8 mouse cellular contexts compared by ENCODE assay signal in the genomic region with DNA sequence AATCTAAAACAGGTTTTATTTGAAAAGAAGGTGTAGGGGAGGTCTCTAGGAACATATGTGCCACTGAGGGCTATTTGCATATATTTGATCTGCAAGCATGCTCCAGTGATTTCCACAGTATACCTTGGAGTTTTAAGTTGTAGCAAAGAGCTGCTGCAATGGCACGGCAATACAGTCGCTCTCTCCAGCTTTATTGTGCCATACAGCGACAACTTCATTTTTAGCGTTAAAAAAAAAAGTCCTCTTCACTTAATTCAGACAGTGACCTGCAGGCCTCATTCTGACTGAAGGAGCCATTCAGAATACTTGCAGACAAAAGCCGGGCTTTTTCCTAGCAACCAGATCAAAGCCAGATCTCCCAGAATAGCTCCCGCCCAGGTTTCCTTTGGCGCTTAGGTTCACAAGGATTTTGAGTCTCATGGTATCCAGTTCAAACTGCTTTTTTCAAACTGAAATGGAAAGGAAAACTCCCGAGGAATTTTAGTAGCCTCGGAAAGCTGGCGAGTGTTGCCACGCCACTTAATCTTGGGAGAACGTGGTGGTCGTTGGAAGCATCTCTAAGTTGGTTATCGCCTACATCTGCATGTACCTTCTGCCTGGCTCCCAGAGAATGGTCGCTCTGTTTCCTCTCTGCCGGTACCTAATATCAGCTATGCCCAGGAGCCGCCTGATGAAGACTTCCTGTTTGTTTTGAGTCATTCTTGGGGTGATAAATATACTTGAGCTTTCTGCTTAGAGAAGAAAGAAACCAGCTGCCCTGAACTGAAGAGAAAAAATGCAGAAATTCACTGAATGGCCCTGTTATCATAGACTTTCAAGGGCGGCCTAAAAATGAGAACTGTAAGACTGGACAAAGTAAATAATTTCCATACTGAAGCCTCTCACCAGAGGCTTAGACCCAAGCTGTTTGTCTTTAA.
A peak's percentile ranks its signal among the peaks of the same experiment; 100 is the strongest.
DNase-seq lines count a peak whose midpoint lies in the region; ATAC-seq and TF ChIP-seq lines count a peak whose summit lies in the region.

No protein-coding gene starts in this region.

- TF ChIP-seq EP300 in liver, postnatal 0 days (IDR thresholded peaks at IDR 0.05; ENCODE audit: low read depth) = no peak

- no peak for TF ChIP-seq CTCF in liver, postnatal 0 days (IDR thresholded peaks at IDR 0.05; ENCODE audit: low read depth)

- H3K36me3 ChIP-seq in forebrain, embryonic 10.5 days (replicated peaks) = no peaks in the 10 kb centered on the region
- H3K36me3 ChIP-seq in intestine, embryonic 14.5 days (ENCODE audit: control insufficient read depth, insufficient read depth, low read length) = no peaks in the 10 kb centered on the region
- no peaks in the 10 kb centered on the region for H3K36me3 ChIP-seq in liver, postnatal 0 days (replicated peaks; ENCODE audit: insufficient read depth, low read length)
- H3K36me3 ChIP-seq in neural tube, embryonic 13.5 days = no peaks in the 10 kb centered on the region

- peak overlapping the region; percentile 34 for H3K4me3 ChIP-seq in forebrain, embryonic 10.5 days
- H3K4me3 ChIP-seq in intestine, embryonic 14.5 days (ENCODE audit: low read depth, low read length) = no peak overlapping the region
- 0 out of 2 replicates have a peak overlapping the region, but pooled peaks have one; percentile 6 for H3K4me3 ChIP-seq in liver, postnatal 0 days (ENCODE audit: low read depth, low read length)
- H3K4me3 ChIP-seq in neural tube, embryonic 13.5 days = peak overlapping the region; percentile 15

- peak; percentile 10 to 12 for DNase-seq in cerebellum, postnatal 10 days
- DNase-seq in cerebellum, adult 11 months = no peak
- DNase-seq in forebrain, embryonic 10.5 days (ENCODE audit: extremely low spot score, low spot score) = peak; percentile 47
- peak; percentile 54 for DNase-seq in intestine, embryonic 14.5 days (ENCODE audit: low spot score)
- no peak for DNase-seq in liver, postnatal 0 days
- DNase-seq in spleen, postnatal 14 days (ENCODE audit: low spot score in 2 of 2) = no peak
- no peak for DNase-seq in urinary bladder, adult 2 months (ENCODE audit: low spot score)

- peak overlapping the region; percentile 87 for H3K27ac ChIP-seq in forebrain, embryonic 10.5 days
- H3K27ac ChIP-seq in intestine, embryonic 14.5 days (ENCODE audit: low read depth) = peak overlapping the region; percentile 64
- no peak overlapping the region; the same call in 1 of the 2 replicates for H3K27ac ChIP-seq in liver, postnatal 0 days (ENCODE audit: low read depth)
- H3K27ac ChIP-seq in neural tube, embryonic 13.5 days (replicated peaks) = peak overlapping the region; percentile 24

- H3K27me3 ChIP-seq in forebrain, embryonic 10.5 days (ENCODE audit: poor library complexity, severe bottlenecking) = no peaks in the 10 kb centered on the region
- H3K27me3 ChIP-seq in intestine, embryonic 14.5 days (replicated peaks; ENCODE audit: control insufficient read depth, insufficient read depth, low read length) = no peaks in the 10 kb centered on the region
- H3K27me3 ChIP-seq in liver, postnatal 0 days (ENCODE audit: insufficient read depth, low read length) = no peaks in the 10 kb centered on the region
- no peaks in the 10 kb centered on the region for H3K27me3 ChIP-seq in neural tube, embryonic 13.5 days

- H3K4me2 ChIP-seq in intestine, embryonic 14.5 days (ENCODE audit: low read length) = peak overlapping the region; percentile 44
- peak overlapping the region; percentile 45 for H3K4me2 ChIP-seq in liver, postnatal 0 days (ENCODE audit: low read depth, low read length)
- H3K4me2 ChIP-seq in neural tube, embryonic 13.5 days = peak overlapping the region; percentile 46

- WGBS in forebrain, embryonic 10.5 days = 10% methylated on average over 18 of the region's 18 CpGs
- WGBS in intestine, embryonic 14.5 days = 9% methylated on average over 18 of the region's 18 CpGs
- 20% methylated on average over 18 of the region's 18 CpGs for WGBS in liver, postnatal 0 days (ENCODE audit: insufficient replicate concordance)
- 5% methylated on average over 18 of the region's 18 CpGs for WGBS in neural tube, embryonic 13.5 days

- H3K9me3 ChIP-seq in forebrain, embryonic 10.5 days = no peaks in the 10 kb centered on the region
- H3K9me3 ChIP-seq in intestine, embryonic 14.5 days (ENCODE audit: control insufficient read depth, low read length) = no peaks in the 10 kb centered on the region
- H3K9me3 ChIP-seq in liver, postnatal 0 days (ENCODE audit: low read length) = no peaks in the 10 kb centered on the region
- no peaks in the 10 kb centered on the region for H3K9me3 ChIP-seq in neural tube, embryonic 13.5 days

- no peak for ATAC-seq in intestine, embryonic 14.5 days (replicated peaks; ENCODE audit: low FRiP score, low TSS enrichment, low read depth)
- peak; percentile 23; the same call in 1 of the 2 replicates for ATAC-seq in liver, postnatal 0 days
- peak; percentile 47; the same call in 1 of the 2 replicates for ATAC-seq in neural tube, embryonic 13.5 days (ENCODE audit: low read depth)

- peak overlapping the region; percentile 5; the same call in 1 of the 2 replicates for H3K9ac ChIP-seq in intestine, embryonic 14.5 days (ENCODE audit: low read length)
- H3K9ac ChIP-seq in liver, postnatal 0 days (replicated peaks) = no peak overlapping the region
- H3K9ac ChIP-seq in neural tube, embryonic 13.5 days = peak overlapping the region; percentile 31; the same call in 1 of the 2 replicates

- H3K4me1 ChIP-seq in forebrain, embryonic 10.5 days = peaks cover 47% of the 10 kb centered on the region
- H3K4me1 ChIP-seq in intestine, embryonic 14.5 days (replicated peaks; ENCODE audit: control insufficient read depth, insufficient read depth, low read length) = peaks cover 4% of the 10 kb centered on the region; the same call in 1 of the 2 replicates
- peaks cover 8% of the 10 kb centered on the region for H3K4me1 ChIP-seq in liver, postnatal 0 days (ENCODE audit: insufficient read depth)
- peaks cover 24% of the 10 kb centered on the region for H3K4me1 ChIP-seq in neural tube, embryonic 13.5 days (replicated peaks)

Comparison
In these comparisons a context has a peak if more than half of its experiments do, and no peak if none do; other contexts are left out.
1. DNase-seq: peak in cerebellum, postnatal 10 days (2 of 2), forebrain, embryonic 10.5 days (single experiment) and intestine, embryonic 14.5 days (single experiment); none in cerebellum, adult 11 months (single experiment), liver, postnatal 0 days (single experiment), spleen, postnatal 14 days (0 of 2) and urinary bladder, adult 2 months (single experiment).
2. Peak in every context shown above with its lines, with median percentiles within 50 percentile points of each other: H3K4me2 ChIP-seq.